Mouse (Mus musculus) MEL (cell line): ENCODE results near the gene Kif3b. TPM values are rescaled to one million over a fixed set of nuclear protein-coding genes. Genes with fewer than 3 reads are reported as not detected.

Experiments
- DNase-seq: peaks from one replicate; pipeline ENCODE4 v3.0.0; 2011; ENCODE audit warnings: low read depth, low spot score
- H3K27ac ChIP-seq: 2 replicates; pipeline ENCODE4 v1.5.1; 2012; ENCODE audit warnings: low read depth, mild to moderate bottlenecking, control low read depth, low read length, moderate library complexity; ENCODE audit not compliant: control insufficient read depth
- H3K27me3 ChIP-seq, 2 experiments: fragments of 150-350 bp in 1 of 2; sonication (generic) in 1 of 2; 2 replicates each; pipeline ENCODE4 v1.6.1; 2012; ENCODE audit warnings: low read length in 2 of 2, mild to moderate bottlenecking in 2 of 2, improper control_type of control experiment in 1 of 2, moderate library complexity in 1 of 2; ENCODE audit not compliant: insufficient read depth in 2 of 2, control insufficient read depth in 1 of 2
- H3K36me3 ChIP-seq, 2 experiments: 2 replicates each; pipeline ENCODE4 v1.6.1; 2012 to 2014; ENCODE audit warnings: low read length in 2 of 2, improper control_type of control experiment in 1 of 2, inconsistent platforms in 1 of 2, mild to moderate bottlenecking in 1 of 2; ENCODE audit not compliant: insufficient read depth in 2 of 2, control insufficient read depth in 1 of 2
- H3K4me1 ChIP-seq, 2 experiments: fragments of 150-350 bp in 1 of 2; sonication (generic) in 1 of 2; 2 replicates each; pipeline ENCODE4 v1.6.1; 2012; ENCODE audit warnings: low read length in 2 of 2, improper control_type of control experiment in 1 of 2, mild to moderate bottlenecking in 1 of 2; ENCODE audit not compliant: insufficient read depth in 2 of 2, control insufficient read depth in 1 of 2
- H3K4me3 ChIP-seq, 2 experiments: fragments of 150-350 bp in 1 of 2; sonication (generic) in 1 of 2; 2 replicates each; pipeline ENCODE4 v1.5.1; 2012; ENCODE audit warnings: low read depth in 2 of 2, low read length in 2 of 2, mild to moderate bottlenecking in 2 of 2, moderate library complexity in 2 of 2, control low read depth in 1 of 2, improper control_type of control experiment in 1 of 2; ENCODE audit not compliant: control insufficient read depth in 1 of 2, insufficient read depth in 1 of 2
- H3K79me2 ChIP-seq: 2 replicates; pipeline ENCODE4 v1.6.1; 2012; ENCODE audit warnings: mild to moderate bottlenecking, low read length, moderate library complexity; ENCODE audit not compliant: control insufficient read depth, poor library complexity, insufficient read depth
- H3K9ac ChIP-seq: 2 replicates; pipeline ENCODE4 v1.6.1; 2012; ENCODE audit warnings: low read depth, mild to moderate bottlenecking, control low read depth, low read length, moderate library complexity; ENCODE audit not compliant: control insufficient read depth, poor library complexity, severe bottlenecking
- H3K9me3 ChIP-seq: fragments of 150-350 bp; sonication (generic); replicated peaks from 2 replicates; pipeline ENCODE4 v1.6.1; 2012; ENCODE audit warnings: mild to moderate bottlenecking, low read length, improper control_type of control experiment, moderate library complexity; ENCODE audit not compliant: insufficient read depth
- EP300 ChIP-seq, 2 experiments: IDR thresholded peaks; 2 replicates each; pipeline ENCODE4 v1.6.1; 2011; ENCODE audit warnings: improper control_type of control experiment in 2 of 2, low read length in 2 of 2, low read depth in 1 of 2, mild to moderate bottlenecking in 1 of 2
- ETS1 ChIP-seq: IDR thresholded peaks from 2 replicates; pipeline ENCODE4 v1.6.1; 2012; ENCODE audit warnings: low read depth, mild to moderate bottlenecking, inconsistent platforms, low read length, improper control_type of control experiment, moderate library complexity
- GABPA ChIP-seq: IDR thresholded peaks from 2 replicates; pipeline ENCODE4 v1.6.1; 2012; ENCODE audit warnings: low read depth, mild to moderate bottlenecking, inconsistent platforms, low read length, improper control_type of control experiment, moderate library complexity
- KAT2A ChIP-seq: conservative IDR thresholded peaks from 2 replicates; pipeline ENCODE4 v1.6.1; 2012; ENCODE audit warnings: low read depth, low read length, improper control_type of control experiment, inconsistent platforms
- MAX ChIP-seq: IDR thresholded peaks from 2 replicates; pipeline ENCODE4 v1.6.1; 2011; ENCODE audit warnings: low read length, improper control_type of control experiment
- MXI1 ChIP-seq: IDR thresholded peaks from 2 replicates; pipeline ENCODE4 v1.6.1; 2011; ENCODE audit warnings: mild to moderate bottlenecking, low read depth, low read length, improper control_type of control experiment
- MYC ChIP-seq: IDR thresholded peaks from 2 replicates; pipeline ENCODE4 v1.6.1; 2011; ENCODE audit warnings: low read depth, mild to moderate bottlenecking, low read length, improper control_type of control experiment, moderate library complexity
- NELFE ChIP-seq: IDR thresholded peaks from 2 replicates; pipeline ENCODE4 v1.6.1; 2011; ENCODE audit warnings: low read depth, low read length, improper control_type of control experiment
- NRF1 ChIP-seq: IDR thresholded peaks from 2 replicates; pipeline ENCODE4 v1.6.1; 2014; ENCODE audit warnings: low read depth, mild to moderate bottlenecking, inconsistent platforms, low read length, improper control_type of control experiment, moderate library complexity; ENCODE audit not compliant: poor library complexity, insufficient read depth, severe bottlenecking
- POLR2A ChIP-seq, 2 experiments: IDR thresholded peaks; 2 replicates each; pipeline ENCODE4 v1.6.1; 2011 to 2012; ENCODE audit warnings: low read length in 2 of 2, mild to moderate bottlenecking in 2 of 2, control low read depth in 1 of 2, improper control_type of control experiment in 1 of 2, low read depth in 1 of 2, moderate library complexity in 1 of 2; ENCODE audit not compliant: control insufficient read depth in 1 of 2, insufficient read depth in 1 of 2, poor library complexity in 1 of 2
- POLR2AphosphoS5 ChIP-seq: IDR thresholded peaks from 2 replicates; pipeline ENCODE4 v1.6.1; 2012; ENCODE audit warnings: low read depth, borderline replicate concordance, mild to moderate bottlenecking, inconsistent platforms, low read length, moderate library complexity, mixed read lengths
- RAD21 ChIP-seq: IDR thresholded peaks from 2 replicates; pipeline ENCODE4 v1.6.1; 2011; ENCODE audit warnings: mild to moderate bottlenecking, low read depth, low read length, improper control_type of control experiment
- TBP ChIP-seq: IDR thresholded peaks from 2 replicates; pipeline ENCODE4 v1.8.0; 2011; ENCODE audit warnings: low read depth, low read length, improper control_type of control experiment
- USF2 ChIP-seq, 2 experiments: IDR thresholded peaks; 2 replicates each; pipeline ENCODE4 v1.6.1; 2011 to 2012; ENCODE audit warnings: improper control_type of control experiment in 2 of 2, low read length in 2 of 2, borderline replicate concordance in 1 of 2, inconsistent platforms in 1 of 2, low read depth in 1 of 2, mild to moderate bottlenecking in 1 of 2; ENCODE audit not compliant: insufficient read depth in 1 of 2
- ZC3H11A ChIP-seq: IDR thresholded peaks from 2 replicates; pipeline ENCODE4 v1.6.1; 2012; ENCODE audit warnings: low read depth, mild to moderate bottlenecking, inconsistent platforms, low read length, improper control_type of control experiment
- ZMIZ1 ChIP-seq: IDR thresholded peaks from 2 replicates; pipeline ENCODE4 v1.6.1; 2012; ENCODE audit warnings: low read depth, mild to moderate bottlenecking, inconsistent platforms, low read length, improper control_type of control experiment, moderate library complexity
- polyA plus RNA-seq, 2 experiments: library from polyadenylated mRNA; stranded (reverse) in 1 of 2; unstranded in 1 of 2; fragments of >175 nt in 1 of 2; fragments of >200 nt in 1 of 2; gene quantifications; 2 replicates each; pipeline versions ENCODE4 v1.2.1 to v1.2.4; 2012; ENCODE audit warnings: low replicate concordance in 2 of 2, low read depth in 1 of 2; ENCODE audit not compliant: insufficient read length in 2 of 2, insufficient read depth in 1 of 2, missing spikeins in 1 of 2
- total RNA-seq: library from RNA; depleted of rRNA; stranded (reverse); fragments of 300-350 nt; gene quantifications from 2 replicates; pipeline ENCODE4 v1.2.3, GENCODE M21; 2012

The Kif3b gene
- total and polyA plus RNA-seq, 3 experiments: 11.0 to 34.2 (median 17.9) TPM

GRCm38 (mm10) chr2:153333822-153334232 is 42.6 kb downstream of the Kif3b start:
- Histone ChIP-seq H3K36me3 (no peaks in the 10 kb centered on the region; a peak in 1 of 4 replicates), H3K9me3 (no peaks in the 10 kb centered on the region), H3K4me1 (no peaks in the 10 kb centered on the region), H3K27ac (no peak overlapping the region), H3K9ac (no peak overlapping the region), H3K79me2 (no peaks in the 10 kb centered on the region), H3K27me3 (no peaks in the 10 kb centered on the region), H3K4me3 (no peak overlapping the region)
- peak; percentile 20 for DNase-seq
- TF ChIP-seq ETS1 (no peak), USF2 (IDR thresholded peaks at IDR 0.05; ENCODE audit: borderline replicate concordance in 1 of 2, insufficient read depth in 1 of 2, low read depth in 1 of 2, low read length in 2 of 2) (no peak), POLR2AphosphoS5 (no peak), EP300 (IDR thresholded peaks at IDR 0.05; ENCODE audit: low read depth in 1 of 2, low read length in 2 of 2) (no peak), KAT2A (no peak), GABPA (no peak), MXI1 (no peak), ZMIZ1 (no peak), ZC3H11A (no peak), RAD21 (no peak), MYC (no peak), MAX (no peak), POLR2A (IDR thresholded peaks at IDR 0.05; ENCODE audit: control insufficient read depth in 1 of 2, insufficient read depth in 1 of 2, low read depth in 1 of 2, low read length in 2 of 2, poor library complexity in 1 of 2) (no peak)

- TF ChIP-seq TBP: no peak
- Histone ChIP-seq H3K27me3 (no peaks in the 10 kb centered on the region), H3K4me1 (no peaks in the 10 kb centered on the region), H3K36me3 (no peaks in the 10 kb centered on the region; a peak in 1 of 4 replicates), H3K9ac (no peak overlapping the region), H3K27ac (no peak overlapping the region), H3K4me3 (no peak overlapping the region), H3K9me3 (no peaks in the 10 kb centered on the region), H3K79me2 (no peaks in the 10 kb centered on the region)
- DNase-seq: no peak
These were observed 43.1 kb downstream of the Kif3b start for GRCm38 (mm10) chr2:153334281-153334680.

GRCm38 (mm10) chr2:153336117-153336516 is 44.9 kb downstream of the Kif3b start:
- peak; percentile 49 for DNase-seq
- H3K27ac ChIP-seq: no peak overlapping the region
- no peaks in the 10 kb centered on the region for H3K4me1 ChIP-seq
- H3K4me3 ChIP-seq: no peak overlapping the region
- no peak overlapping the region for H3K9ac ChIP-seq
- no peaks in the 10 kb centered on the region; a peak in 1 of 4 replicates for H3K36me3 ChIP-seq
- H3K9me3 ChIP-seq: no peaks in the 10 kb centered on the region
- no peaks in the 10 kb centered on the region for H3K27me3 ChIP-seq
- H3K79me2 ChIP-seq: no peaks in the 10 kb centered on the region
- TF ChIP-seq NELFE (no peak), ETS1 (0 out of 2 replicates have a peak, but pooled peaks have one; percentile 26), NRF1 (no peak)
